Mouse (Mus musculus): Measurements from ENCODE around the gene Orm2. TPM values are rescaled to one million over a fixed set of nuclear protein-coding genes. Genes with fewer than 3 reads are reported as not detected.

Gene Orm2
- polyA plus RNA-seq, 1 experiment from 2014 or later = not detected

DNA sequence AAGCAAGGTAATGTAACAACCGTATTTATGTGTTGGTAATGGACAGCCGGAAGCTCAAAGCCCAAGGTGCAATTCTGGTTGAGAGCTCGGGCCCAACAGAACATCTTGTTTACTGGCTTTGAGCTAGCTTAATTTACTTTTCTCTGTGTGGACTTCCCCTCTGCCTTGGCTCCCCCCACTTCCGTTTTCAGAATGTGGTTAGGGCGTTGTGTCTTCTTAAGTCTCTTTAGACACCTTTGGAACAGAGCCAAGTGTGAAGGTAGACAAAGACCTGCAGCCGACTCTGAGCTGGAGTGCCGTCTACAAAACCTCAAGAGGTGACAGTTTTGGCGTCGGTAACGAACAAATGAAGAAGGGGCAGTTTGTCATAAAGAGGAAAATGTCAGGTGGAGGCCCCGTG is 23.5 kb downstream of the Orm2 start:
- no peak overlapping the region for H3K27ac ChIP-seq (ENCODE audit: low read length)
- H3K4me1 ChIP-seq (replicated peaks; ENCODE audit: control insufficient read depth, insufficient read depth, low read length) = no peaks in the 10 kb centered on the region
- no peak overlapping the region for H3K9ac ChIP-seq (ENCODE audit: low read length)
- 53% methylated on average over 11 of the region's 11 CpGs for WGBS
- H3K27me3 ChIP-seq (ENCODE audit: control insufficient read depth, insufficient read depth, low read depth, low read length) = no peaks in the 10 kb centered on the region
- ATAC-seq (ENCODE audit: low read depth) = no peak
- peaks cover 21% of the 10 kb centered on the region for H3K36me3 ChIP-seq (ENCODE audit: control insufficient read depth, insufficient read depth, low read length)
- H3K4me3 ChIP-seq (ENCODE audit: low read length) = no peak overlapping the region
- no peak overlapping the region for H3K4me2 ChIP-seq (ENCODE audit: low read depth, low read length)
- no peaks in the 10 kb centered on the region for H3K9me3 ChIP-seq (ENCODE audit: control insufficient read depth, low read length)

DNA sequence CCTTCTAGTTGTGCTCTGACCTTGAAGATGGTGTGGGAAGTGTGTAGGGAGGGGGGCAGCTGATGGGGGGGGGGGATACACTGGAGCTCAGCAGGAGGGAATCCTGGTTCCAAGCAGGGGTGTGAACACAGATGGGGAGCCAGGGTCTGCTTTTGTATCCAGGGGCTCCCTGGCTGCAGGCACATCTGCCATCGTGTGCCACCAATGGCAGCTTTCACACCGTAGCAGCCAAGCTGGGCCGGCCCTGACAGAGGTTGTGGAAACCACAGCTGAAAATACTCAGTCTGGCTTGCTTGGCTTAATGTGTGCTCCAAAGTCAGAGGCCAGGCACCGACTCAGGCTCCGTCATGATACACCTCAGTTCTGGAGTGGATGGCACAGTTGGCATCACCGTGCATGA is 25.8 kb downstream of the Orm2 start:
- no peak overlapping the region for H3K9ac ChIP-seq (ENCODE audit: low read length)
- H3K27ac ChIP-seq (ENCODE audit: low read length) = no peak overlapping the region
- no peak overlapping the region for H3K4me3 ChIP-seq (ENCODE audit: low read length)
- 77% methylated on average over 6 of the region's 6 CpGs for WGBS
- peaks cover 17% of the 10 kb centered on the region for H3K36me3 ChIP-seq (ENCODE audit: control insufficient read depth, insufficient read depth, low read length)
- no peak overlapping the region for H3K4me2 ChIP-seq (ENCODE audit: low read depth, low read length)
- H3K4me1 ChIP-seq (replicated peaks; ENCODE audit: control insufficient read depth, insufficient read depth, low read length) = peaks cover 4% of the 10 kb centered on the region
- ATAC-seq (ENCODE audit: low read depth) = no peak
- no peaks in the 10 kb centered on the region for H3K9me3 ChIP-seq (ENCODE audit: control insufficient read depth, low read length)
- no peaks in the 10 kb centered on the region for H3K27me3 ChIP-seq (ENCODE audit: control insufficient read depth, insufficient read depth, low read depth, low read length)

- ATAC-seq (ENCODE audit: low read depth) = no peak
- Histone ChIP-seq H3K4me3 (ENCODE audit: low read length) (no peak overlapping the region), H3K36me3 (ENCODE audit: control insufficient read depth, insufficient read depth, low read length) (peaks cover 12% of the 10 kb centered on the region)
These were observed 27.1 kb downstream of the Orm2 start for GRCm38 (mm10) chr4:63389121-63389886.

DNA sequence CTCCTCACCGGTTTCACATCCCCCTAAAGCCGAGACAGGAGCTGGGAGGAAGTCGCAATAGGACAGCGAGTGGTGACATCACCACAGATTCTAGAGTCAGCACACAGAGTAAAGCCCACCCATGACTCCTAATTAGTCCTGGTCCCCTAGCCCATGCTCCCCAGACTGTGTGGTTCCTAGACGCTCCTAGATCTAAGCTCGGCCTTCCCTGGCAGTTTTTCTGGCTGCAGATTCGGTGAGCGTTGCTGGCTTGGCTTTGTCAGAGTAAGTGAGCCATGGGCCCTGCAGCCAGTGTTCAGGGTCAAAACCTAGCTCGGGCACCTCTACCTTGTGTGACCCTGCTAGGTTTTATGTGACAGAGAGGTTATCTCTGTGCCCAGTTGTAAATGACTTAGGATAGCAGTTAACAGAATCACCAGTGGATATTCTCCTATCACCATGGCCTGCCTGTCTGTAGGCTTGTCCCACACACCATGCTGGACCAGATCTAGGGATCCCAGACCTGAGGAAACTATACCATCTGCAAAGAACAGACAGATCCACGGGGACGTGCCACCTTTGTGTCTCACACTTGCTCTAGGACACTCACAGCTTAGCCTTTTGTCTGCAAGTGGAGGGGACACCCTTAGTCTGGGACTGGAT is 27.8 kb downstream of the Orm2 start:
- no peak overlapping the region for H3K4me3 ChIP-seq (ENCODE audit: low read length)
- 66% methylated on average over 11 of the region's 11 CpGs for WGBS
- no peaks in the 10 kb centered on the region for H3K27me3 ChIP-seq (ENCODE audit: control insufficient read depth, insufficient read depth, low read depth, low read length)
- H3K9me3 ChIP-seq (ENCODE audit: control insufficient read depth, low read length) = no peaks in the 10 kb centered on the region
- no peak for ATAC-seq (ENCODE audit: low read depth)
- no peak overlapping the region for H3K27ac ChIP-seq (ENCODE audit: low read length)
- peaks cover 17% of the 10 kb centered on the region for H3K36me3 ChIP-seq (ENCODE audit: control insufficient read depth, insufficient read depth, low read length)
- H3K4me2 ChIP-seq (ENCODE audit: low read depth, low read length) = no peak overlapping the region
- peaks cover 4% of the 10 kb centered on the region for H3K4me1 ChIP-seq (replicated peaks; ENCODE audit: control insufficient read depth, insufficient read depth, low read length)
- no peak overlapping the region for H3K9ac ChIP-seq (ENCODE audit: low read length)

More at GRCm38 (mm10) chr4:63389121-63389886, 27.1 kb downstream of the Orm2 start:
- 58% methylated on average over 8 of the region's 8 CpGs for WGBS
- H3K4me1 ChIP-seq (replicated peaks; ENCODE audit: control insufficient read depth, insufficient read depth, low read length) = peaks cover 4% of the 10 kb centered on the region
- no peak overlapping the region for H3K4me2 ChIP-seq (ENCODE audit: low read depth, low read length)
- H3K9me3 ChIP-seq (ENCODE audit: control insufficient read depth, low read length) = no peaks in the 10 kb centered on the region
- no peaks in the 10 kb centered on the region for H3K27me3 ChIP-seq (ENCODE audit: control insufficient read depth, insufficient read depth, low read depth, low read length)
- no peak overlapping the region for H3K27ac ChIP-seq (ENCODE audit: low read length)
- H3K9ac ChIP-seq (ENCODE audit: low read length) = no peak overlapping the region

GRCm38 (mm10) chr4:63391322-63391721 is 29.1 kb downstream of the Orm2 start:
- Histone ChIP-seq H3K27ac (ENCODE audit: low read length) (no peak overlapping the region; the same call in 1 of the 2 replicates), H3K4me1 (replicated peaks; ENCODE audit: control insufficient read depth, insufficient read depth, low read length) (peaks cover 4% of the 10 kb centered on the region), H3K9me3 (ENCODE audit: control insufficient read depth, low read length) (no peaks in the 10 kb centered on the region), H3K4me2 (ENCODE audit: low read depth, low read length) (no peak overlapping the region), H3K9ac (ENCODE audit: low read length) (no peak overlapping the region), H3K36me3 (ENCODE audit: control insufficient read depth, insufficient read depth, low read length) (peaks cover 17% of the 10 kb centered on the region), H3K4me3 (ENCODE audit: low read length) (no peak overlapping the region), H3K27me3 (ENCODE audit: control insufficient read depth, insufficient read depth, low read depth, low read length) (no peaks in the 10 kb centered on the region)
- ATAC-seq (ENCODE audit: low read depth) = no peak
- WGBS = 62% methylated on average over 6 of the region's 6 CpGs

DNA sequence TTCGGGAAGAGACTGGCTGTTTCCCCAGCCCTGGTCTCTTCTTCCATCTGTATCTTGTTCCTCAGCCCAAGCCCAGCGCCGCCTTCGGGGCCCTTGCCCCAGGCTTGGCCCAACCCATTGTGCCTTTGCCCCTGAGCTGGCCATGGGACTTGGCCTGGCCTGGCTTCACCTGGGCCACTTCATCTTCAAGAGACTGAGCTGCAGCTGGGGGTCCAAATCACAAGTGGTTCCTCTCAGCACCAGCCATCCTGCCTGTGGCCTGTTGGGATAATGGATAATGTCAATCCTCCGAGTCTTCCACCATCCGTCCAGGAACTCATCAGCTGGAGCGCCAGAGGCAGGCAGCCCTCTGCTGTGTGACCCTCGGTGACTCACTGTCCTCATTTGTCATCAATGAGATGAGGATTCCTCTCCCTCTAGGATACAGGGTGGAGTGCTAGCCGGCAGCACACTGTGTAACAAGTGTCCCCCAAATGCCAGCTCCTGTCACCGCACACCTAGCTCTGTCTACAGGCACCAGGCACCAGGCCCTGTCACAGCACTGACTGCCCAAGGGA is 35.8 kb downstream of the Orm2 start:
- peaks cover 8% of the 10 kb centered on the region for H3K36me3 ChIP-seq (ENCODE audit: control insufficient read depth, insufficient read depth, low read length)
- H3K4me3 ChIP-seq (ENCODE audit: low read length) = no peak overlapping the region
- 0 out of 2 replicates have a peak overlapping the region, but pooled peaks have one; percentile 17 for H3K9ac ChIP-seq (ENCODE audit: low read length)
- H3K4me2 ChIP-seq (ENCODE audit: low read depth, low read length) = no peak overlapping the region
- H3K9me3 ChIP-seq (ENCODE audit: control insufficient read depth, low read length) = no peaks in the 10 kb centered on the region
- ATAC-seq (ENCODE audit: low read depth) = no peak
- peaks cover 42% of the 10 kb centered on the region for H3K4me1 ChIP-seq (replicated peaks; ENCODE audit: control insufficient read depth, insufficient read depth, low read length)
- H3K27me3 ChIP-seq (ENCODE audit: control insufficient read depth, insufficient read depth, low read depth, low read length) = no peaks in the 10 kb centered on the region
- WGBS = 79% methylated on average over 10 of the region's 10 CpGs
- no peak overlapping the region for H3K27ac ChIP-seq (ENCODE audit: low read length)

GRCm38 (mm10) chr4:63398854-63399609 is 36.8 kb downstream of the Orm2 start:
- H3K9ac ChIP-seq (ENCODE audit: low read length) = no peak overlapping the region
- H3K4me1 ChIP-seq (replicated peaks; ENCODE audit: control insufficient read depth, insufficient read depth, low read length) = peaks cover 49% of the 10 kb centered on the region
- no peak overlapping the region for H3K4me3 ChIP-seq (ENCODE audit: low read length)
- peak overlapping the region; percentile 83 for H3K27ac ChIP-seq (ENCODE audit: low read length)
- H3K36me3 ChIP-seq (ENCODE audit: control insufficient read depth, insufficient read depth, low read length) = peaks cover 8% of the 10 kb centered on the region
- ATAC-seq (ENCODE audit: low read depth) = peak; percentile 54
- WGBS = 24% methylated on average over 11 of the region's 11 CpGs
- no peaks in the 10 kb centered on the region for H3K27me3 ChIP-seq (ENCODE audit: control insufficient read depth, insufficient read depth, low read depth, low read length)
- H3K4me2 ChIP-seq (ENCODE audit: low read depth, low read length) = peak overlapping the region; percentile 21
- H3K9me3 ChIP-seq (ENCODE audit: control insufficient read depth, low read length) = no peaks in the 10 kb centered on the region

GRCm38 (mm10) chr4:63399691-63400270 is 37.5 kb downstream of the Orm2 start:
- Histone ChIP-seq H3K4me2 (ENCODE audit: low read depth, low read length) (no peak overlapping the region), H3K27me3 (ENCODE audit: control insufficient read depth, insufficient read depth, low read depth, low read length) (no peaks in the 10 kb centered on the region), H3K4me1 (replicated peaks; ENCODE audit: control insufficient read depth, insufficient read depth, low read length) (peaks cover 57% of the 10 kb centered on the region), H3K27ac (ENCODE audit: low read length) (peak overlapping the region; percentile 83), H3K4me3 (ENCODE audit: low read length) (no peak overlapping the region), H3K9me3 (ENCODE audit: control insufficient read depth, low read length) (no peaks in the 10 kb centered on the region), H3K9ac (ENCODE audit: low read length) (no peak overlapping the region), H3K36me3 (ENCODE audit: control insufficient read depth, insufficient read depth, low read length) (peaks cover 2% of the 10 kb centered on the region; the same call in 1 of the 2 replicates)
- 58% methylated on average over 7 of the region's 8 CpGs for WGBS
- no peak for ATAC-seq (ENCODE audit: low read depth)

All from lung, embryonic 16.5 days (tissue).